Mouse (Mus musculus): ENCODE measurements around the gene Trat1. TPM values are rescaled to one million over a fixed set of nuclear protein-coding genes. Genes with fewer than 3 reads are reported as not detected.

Gene Trat1
- total RNA-seq, 2 experiments from 2014 or later = not detected

DNA sequence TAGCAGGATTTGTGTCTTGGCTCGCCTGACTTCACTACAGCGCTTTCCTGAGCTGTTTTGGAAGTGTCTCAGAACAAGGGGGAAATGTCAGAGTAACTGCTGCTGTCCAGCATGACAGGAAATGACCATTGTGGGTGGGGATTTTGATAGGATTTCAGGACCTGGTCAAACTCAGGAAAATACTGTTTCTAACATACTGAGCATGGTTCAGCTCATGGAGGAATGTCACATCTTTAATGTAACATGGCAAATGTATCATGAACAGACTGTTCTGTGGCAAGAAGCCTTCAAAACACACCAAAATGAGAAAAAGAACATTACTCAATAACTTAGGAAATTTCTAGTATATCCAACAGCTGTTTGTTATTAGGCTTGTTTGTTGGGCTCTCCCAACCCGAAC, 52.1 kb downstream of the Trat1 start:
- no peak for DNase-seq

DNA sequence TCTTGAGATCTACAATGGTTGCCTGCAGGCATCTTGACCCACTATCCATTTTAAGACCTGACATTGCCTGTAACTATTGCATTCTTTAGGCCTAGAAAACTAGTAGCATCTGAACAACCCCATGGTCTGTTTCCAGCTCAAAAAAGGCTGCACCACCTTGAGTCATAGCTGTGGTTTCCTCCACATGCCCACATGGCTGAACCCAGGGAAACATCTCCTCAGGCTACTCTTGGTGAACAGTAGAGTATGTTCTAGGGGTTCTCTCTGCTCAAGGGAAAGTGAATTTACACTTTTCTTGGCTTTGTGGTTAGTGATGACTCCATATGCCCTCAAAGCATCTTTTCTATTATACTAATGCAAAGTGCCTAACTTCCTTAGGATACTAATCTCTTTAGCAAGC, 55.5 kb downstream of the Trat1 start:
- DNase-seq = no peak

DNA sequence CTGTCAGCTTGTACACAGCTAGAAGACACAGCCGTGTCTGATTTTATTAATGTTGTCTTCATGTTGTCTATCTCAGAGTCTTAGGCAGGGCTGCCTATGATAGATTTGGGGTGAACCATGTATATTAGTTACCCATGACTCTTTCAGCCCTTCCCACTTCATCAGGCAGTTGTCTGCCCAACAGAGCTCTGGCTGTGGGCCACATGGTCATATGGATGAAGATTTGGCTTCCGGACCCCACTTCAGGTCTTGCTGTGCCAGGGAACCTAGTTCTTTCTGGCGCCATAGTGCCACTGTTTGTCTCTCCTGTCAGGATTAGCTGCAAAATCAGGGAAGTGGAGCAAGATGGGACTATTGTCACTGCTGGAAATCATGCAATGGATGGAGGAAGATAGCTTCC, 69.9 kb downstream of the Trat1 start:
- no peak for DNase-seq

Other genes with a start within 250 kb of the Trat1 start
- not detected for gene Retnlb, start 44.8 kb upstream of the Trat1 start, total RNA-seq (2021)
- 1 to 10 TPM; 2.7 to 2.9 TPM for gene Retnla, start 70.5 kb upstream of the Trat1 start, total RNA-seq (2021)
- 1 to 10 TPM in 1 of 2 experiments, not detected in 1; 3.6 TPM for gene Retnlg, start 100.6 kb upstream of the Trat1 start, total RNA-seq (2021)
- 1 to 10 TPM; 7.2 to 8.5 TPM for gene Dzip3, start 222.1 kb upstream of the Trat1 start, total RNA-seq (2021)
- 1 to 10 TPM; 3.5 to 6.9 TPM for gene Cip2a, start 222.2 kb upstream of the Trat1 start, total RNA-seq (2021)